Mouse (Mus musculus) ES-E14 (cell line): ENCODE data around the gene Spa17. TPM values are rescaled to one million over a fixed set of nuclear protein-coding genes. Genes with fewer than 3 reads are reported as not detected.

Experiments used
- DNase-seq: peaks from one replicate; pipeline ENCODE4 v3.0.0-alpha.2; 2013; ENCODE audit warnings: low read depth, low spot score
- H3K27ac ChIP-seq: 2 replicates; pipeline ENCODE4 v1.5.1; 2012; ENCODE audit warnings: low read depth, mild to moderate bottlenecking, low read length, moderate library complexity, mixed read lengths; ENCODE audit not compliant: poor library complexity, insufficient read depth, severe bottlenecking
- H3K36me3 ChIP-seq: 2 replicates; pipeline ENCODE4 v1.6.1; 2012; ENCODE audit warnings: mild to moderate bottlenecking, low read length, moderate library complexity, mixed read lengths; ENCODE audit not compliant: control insufficient read depth, poor library complexity, insufficient read depth, severe bottlenecking
- H3K4me1 ChIP-seq, 2 experiments: fragments of 150-350 bp in 1 of 2; sonication (generic) in 1 of 2; 2 replicates each; pipeline ENCODE4 v1.6.1; 2012; ENCODE audit warnings: low read length in 2 of 2, mild to moderate bottlenecking in 1 of 2, mixed read lengths in 1 of 2; ENCODE audit not compliant: control insufficient read depth in 2 of 2, insufficient read depth in 2 of 2, poor library complexity in 1 of 2
- H3K4me3 ChIP-seq, 2 experiments: fragments of 150-350 bp in 1 of 2; sonication (generic) in 1 of 2; 2 replicates each; pipeline ENCODE4 v1.5.1; 2012; ENCODE audit warnings: low read length in 2 of 2, low read depth in 1 of 2, mild to moderate bottlenecking in 1 of 2, mixed read lengths in 1 of 2; ENCODE audit not compliant: insufficient read depth in 1 of 2, poor library complexity in 1 of 2, severe bottlenecking in 1 of 2
- H3K9ac ChIP-seq: 2 replicates; pipeline ENCODE4 v1.6.1; 2012; ENCODE audit warnings: low read depth, mild to moderate bottlenecking, low read length, mixed read lengths; ENCODE audit not compliant: poor library complexity, insufficient read depth, severe bottlenecking
- H3K9me3 ChIP-seq: fragments of 150-350 bp; sonication (generic); 2 replicates; pipeline ENCODE4 v1.6.1; 2012; ENCODE audit warnings: low read depth, mild to moderate bottlenecking, low read length; ENCODE audit not compliant: control insufficient read depth, insufficient read depth
- CHD2 ChIP-seq: IDR thresholded peaks from 2 replicates; pipeline ENCODE4 v1.6.1; 2014; ENCODE audit warnings: mild to moderate bottlenecking, low read depth, low read length, inconsistent platforms
- HCFC1 ChIP-seq: IDR thresholded peaks from 2 replicates; pipeline ENCODE4 v1.6.1; 2012; ENCODE audit warnings: low read length, inconsistent platforms, borderline replicate concordance; ENCODE audit not compliant: insufficient read depth
- MAFK ChIP-seq: IDR thresholded peaks from 2 replicates; pipeline ENCODE4 v1.6.1; 2014; ENCODE audit warnings: mild to moderate bottlenecking, low read depth, low read length, inconsistent platforms; ENCODE audit not compliant: insufficient read depth
- ZC3H11A ChIP-seq: IDR thresholded peaks from 2 replicates; pipeline ENCODE4 v1.6.1; 2012; ENCODE audit warnings: low read depth, mild to moderate bottlenecking, inconsistent platforms, low read length, borderline replicate concordance
- ZNF384 ChIP-seq: IDR thresholded peaks from 2 replicates; pipeline ENCODE4 v1.6.1; 2012; ENCODE audit warnings: low read depth, low read length, inconsistent platforms
- in situ Hi-C, 2 experiments: fragments of 600-800 bp; cut with MboI; formaldehyde crosslinking; loops; one replicate each; pipeline ENCODE4 v1.15.1; 2025; ENCODE audit warnings: low sequenced_read_pairs in 2 of 2, inconsistent platforms in 1 of 2; ENCODE audit not compliant: unreplicated experiment in 2 of 2
- total RNA-seq: library from RNA; depleted of rRNA; stranded (reverse); fragments of 300-350 nt; gene quantifications from 2 replicates; pipeline ENCODE4 v1.2.3, GENCODE M21; 2012

Spa17 gene
- total RNA-seq, 1 experiment, result 2.7 TPM

DNA sequence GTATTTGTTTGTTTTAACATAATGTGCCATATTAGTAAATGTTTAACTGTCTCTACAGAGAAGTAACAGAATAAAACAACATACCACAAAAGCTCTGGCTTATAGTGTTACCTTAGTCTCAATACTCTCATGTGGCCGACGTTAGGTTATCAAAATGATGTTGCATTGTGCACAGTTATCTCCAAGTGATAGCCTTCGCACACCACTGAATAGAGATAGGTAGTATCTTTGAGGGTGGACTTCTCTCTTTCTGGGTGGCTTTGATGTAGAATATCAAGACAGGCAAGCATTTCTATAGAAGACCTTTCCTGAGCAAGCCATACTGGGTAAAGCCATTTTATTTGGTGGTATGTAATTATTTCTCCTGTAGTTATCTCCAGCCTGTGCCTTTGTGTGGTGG lies 8.4 kb downstream of the Spa17 start:
- Histone ChIP-seq H3K9me3 (no peaks in the 10 kb centered on the region), H3K27ac (no peak overlapping the region), H3K4me3 (no peak overlapping the region), H3K4me1 (no peaks in the 10 kb centered on the region), H3K36me3 (no peaks in the 10 kb centered on the region), H3K9ac (no peak overlapping the region)
- DNase-seq, result no peak
- TF ChIP-seq ZC3H11A, result no peak
- TF ChIP-seq CHD2, result no peak
- TF ChIP-seq ZNF384, result no peak
- TF ChIP-seq MAFK, result no peak
- TF ChIP-seq HCFC1, result no peak
- in situ Hi-C loops, result loop anchor here in 1 of 2 experiments (25.0 kb wide), 1 partner anchor 193 kb away; the partner anchor contains the start of gene Robo4

DNA sequence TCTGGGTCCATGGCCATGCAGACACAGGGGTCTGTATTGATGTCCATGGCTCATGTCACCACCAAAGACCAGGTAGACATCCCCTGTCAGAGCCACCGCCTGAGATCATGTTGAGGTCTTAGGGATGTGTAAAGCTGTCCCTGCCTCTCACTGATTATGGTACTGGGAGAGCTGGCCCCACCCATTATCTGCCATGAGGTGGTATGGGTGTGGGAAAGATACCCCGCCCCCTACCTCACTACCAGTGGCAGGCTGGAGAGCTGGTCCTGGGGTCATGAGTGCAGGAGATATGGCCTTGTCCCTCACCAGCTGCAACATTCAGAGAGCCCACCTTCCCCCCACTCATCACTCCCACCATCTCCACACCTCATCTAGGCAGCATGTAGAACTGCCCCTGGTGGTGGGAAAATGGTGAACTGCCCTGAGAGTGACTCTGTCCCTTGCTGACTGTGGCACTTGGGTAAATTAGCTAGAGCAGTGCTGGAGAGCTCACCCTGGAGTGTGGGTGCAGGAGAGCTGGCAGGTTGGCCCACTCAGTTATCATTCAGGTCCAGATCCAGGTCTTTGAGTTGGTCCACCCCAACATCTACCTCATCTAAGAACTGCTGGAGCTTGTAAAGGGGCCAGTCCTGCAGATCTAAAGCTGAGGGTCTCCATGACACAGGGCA lies 12.8 kb downstream of the Spa17 start:
- Histone ChIP-seq H3K9me3 (no peaks in the 10 kb centered on the region), H3K4me3 (no peak overlapping the region), H3K27ac (no peak overlapping the region), H3K4me1 (no peaks in the 10 kb centered on the region), H3K9ac (no peak overlapping the region), H3K36me3 (no peaks in the 10 kb centered on the region)
- DNase-seq, result no peak
- no peak for TF ChIP-seq HCFC1
- no peak for TF ChIP-seq MAFK
- no peak for TF ChIP-seq ZC3H11A
- no peak for TF ChIP-seq CHD2
- TF ChIP-seq ZNF384, result no peak
- in situ Hi-C loops, result loop anchor here in 1 of 2 experiments (25.0 kb wide), 1 partner anchor 188 kb away; the partner anchor contains the start of gene Robo4

DNA sequence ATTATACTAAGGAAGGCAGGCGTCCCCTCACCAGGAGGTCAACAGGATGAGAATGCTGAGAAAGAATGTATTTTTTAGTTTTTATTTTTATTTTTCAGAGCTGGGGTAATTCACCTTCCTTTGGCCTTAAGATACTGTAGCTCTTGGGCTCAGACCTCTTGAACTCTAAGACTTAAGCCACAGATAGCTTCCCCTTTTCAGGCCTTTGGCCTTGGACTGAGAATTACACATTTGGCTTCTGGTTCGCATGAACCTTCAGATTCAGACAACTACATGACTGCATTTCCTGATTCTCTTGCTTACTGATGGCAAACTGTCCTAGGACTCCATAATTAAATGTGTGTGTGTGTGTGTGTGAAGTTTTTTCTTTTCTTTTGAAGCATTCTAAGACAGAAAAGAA lies 14.9 kb downstream of the Spa17 start:
- no peak overlapping the region for H3K4me3 ChIP-seq
- no peaks in the 10 kb centered on the region for H3K4me1 ChIP-seq
- H3K27ac ChIP-seq, result no peak overlapping the region
- no peak for TF ChIP-seq ZNF384
- TF ChIP-seq ZC3H11A, result no peak
- TF ChIP-seq MAFK, result no peak
- TF ChIP-seq CHD2, result no peak
- H3K36me3 ChIP-seq, result no peaks in the 10 kb centered on the region
- in situ Hi-C loops, result no loop called here
- no peak overlapping the region for H3K9ac ChIP-seq
- no peaks in the 10 kb centered on the region for H3K9me3 ChIP-seq
- DNase-seq, result no peak

DNA sequence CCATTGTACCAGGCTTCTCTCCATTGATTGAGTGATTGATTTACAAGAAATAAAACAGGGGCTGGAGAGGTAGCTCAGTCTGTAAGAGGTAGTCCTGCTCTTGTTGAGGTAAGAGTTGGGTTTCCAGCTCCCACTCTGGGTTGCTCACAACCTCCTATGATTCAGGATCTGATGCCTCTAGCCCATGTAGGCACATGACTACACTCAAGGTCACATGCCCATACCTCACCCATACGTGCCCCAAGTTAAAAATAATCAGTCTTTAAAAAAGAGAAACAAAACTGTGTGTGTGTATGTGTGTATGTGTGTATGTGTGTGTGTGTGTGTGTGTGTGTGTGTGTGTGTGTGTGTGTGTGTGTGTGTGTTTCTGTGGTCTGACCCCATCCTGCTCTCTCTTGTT lies 18.0 kb downstream of the Spa17 start:
- DNase-seq, result no peak
- H3K4me3 ChIP-seq, result no peak overlapping the region
- no peak overlapping the region for H3K9ac ChIP-seq
- TF ChIP-seq CHD2 (no peak), ZNF384 (no peak), HCFC1 (no peak), MAFK (no peak), ZC3H11A (no peak)
- H3K9me3 ChIP-seq, result no peaks in the 10 kb centered on the region
- H3K4me1 ChIP-seq, result no peaks in the 10 kb centered on the region
- no peak overlapping the region for H3K27ac ChIP-seq
- H3K36me3 ChIP-seq, result no peaks in the 10 kb centered on the region
- in situ Hi-C loops, result no loop called here
